Mouse (Mus musculus): ENCODE measurements around the gene Kctd19. TPM values are rescaled to one million over a fixed set of nuclear protein-coding genes. Genes with fewer than 3 reads are reported as not detected.

Gene Kctd19
- total RNA-seq, 1 experiment = 0.18 TPM

GRCm38 (mm10) chr8:105453296-105453695 is 40.0 kb upstream of the Kctd19 start:
- TF ChIP-seq HCFC1 (IDR thresholded peaks at IDR 0.05; ENCODE audit: borderline replicate concordance, insufficient read depth, low read length) = no peak
- TF ChIP-seq ZNF384 (IDR thresholded peaks at IDR 0.05; ENCODE audit: low read depth, low read length) = peak; percentile 96
- H3K27ac ChIP-seq (ENCODE audit: insufficient read depth, low read depth, low read length, poor library complexity, severe bottlenecking) = no peak overlapping the region
- in situ Hi-C loops (cut with MboI; ENCODE audit: low sequenced_read_pairs in 2 of 2, unreplicated experiment in 2 of 2) = no loop called here
- H3K4me1 ChIP-seq (ENCODE audit: control insufficient read depth in 2 of 2, insufficient read depth in 2 of 2, low read length in 2 of 2, poor library complexity in 1 of 2) = peaks cover 0 to 3% of the 10 kb centered on the region in 2 experiments; a peak in 1 of 4 replicates
- H3K36me3 ChIP-seq (ENCODE audit: control insufficient read depth, insufficient read depth, low read length, poor library complexity, severe bottlenecking) = no peaks in the 10 kb centered on the region
- H3K9me3 ChIP-seq (ENCODE audit: control insufficient read depth, insufficient read depth, low read depth, low read length) = no peaks in the 10 kb centered on the region
- no peak overlapping the region for H3K9ac ChIP-seq (ENCODE audit: insufficient read depth, low read depth, low read length, poor library complexity, severe bottlenecking)
- no peak for DNase-seq (ENCODE audit: low read depth, low spot score)
- H3K4me3 ChIP-seq (ENCODE audit: insufficient read depth in 1 of 2, low read depth in 1 of 2, low read length in 2 of 2, poor library complexity in 1 of 2, severe bottlenecking in 1 of 2) = no peak overlapping the region

- Histone ChIP-seq H3K9ac (ENCODE audit: insufficient read depth, low read depth, low read length, poor library complexity, severe bottlenecking) (no peak overlapping the region), H3K4me1 (ENCODE audit: control insufficient read depth in 2 of 2, insufficient read depth in 2 of 2, low read length in 2 of 2, poor library complexity in 1 of 2) (no peaks in the 10 kb centered on the region), H3K9me3 (ENCODE audit: control insufficient read depth, insufficient read depth, low read depth, low read length) (no peaks in the 10 kb centered on the region), H3K36me3 (ENCODE audit: control insufficient read depth, insufficient read depth, low read length, poor library complexity, severe bottlenecking) (no peaks in the 10 kb centered on the region), H3K4me3 (ENCODE audit: insufficient read depth in 1 of 2, low read depth in 1 of 2, low read length in 2 of 2, poor library complexity in 1 of 2, severe bottlenecking in 1 of 2) (no peak overlapping the region), H3K27ac (ENCODE audit: insufficient read depth, low read depth, low read length, poor library complexity, severe bottlenecking) (no peak overlapping the region; the same call in 1 of the 2 replicates)
- in situ Hi-C loops (cut with MboI; ENCODE audit: low sequenced_read_pairs in 2 of 2, unreplicated experiment in 2 of 2) = no loop called here
- no peak for TF ChIP-seq CHD2 (IDR thresholded peaks at IDR 0.05; ENCODE audit: low read depth, low read length)
- DNase-seq (ENCODE audit: low read depth, low spot score) = no peak
These were observed 38.8 kb upstream of the Kctd19 start for GRCm38 (mm10) chr8:105451903-105452603.

GRCm38 (mm10) chr8:105450977-105451376 is 37.7 kb upstream of the Kctd19 start:
- Histone ChIP-seq H3K4me1 (ENCODE audit: control insufficient read depth in 2 of 2, insufficient read depth in 2 of 2, low read length in 2 of 2, poor library complexity in 1 of 2) (no peaks in the 10 kb centered on the region), H3K9ac (ENCODE audit: insufficient read depth, low read depth, low read length, poor library complexity, severe bottlenecking) (no peak overlapping the region), H3K27ac (ENCODE audit: insufficient read depth, low read depth, low read length, poor library complexity, severe bottlenecking) (no peak overlapping the region), H3K9me3 (ENCODE audit: control insufficient read depth, insufficient read depth, low read depth, low read length) (no peaks in the 10 kb centered on the region), H3K4me3 (ENCODE audit: insufficient read depth in 1 of 2, low read depth in 1 of 2, low read length in 2 of 2, poor library complexity in 1 of 2, severe bottlenecking in 1 of 2) (no peak overlapping the region), H3K36me3 (ENCODE audit: control insufficient read depth, insufficient read depth, low read length, poor library complexity, severe bottlenecking) (no peaks in the 10 kb centered on the region)
- DNase-seq (ENCODE audit: low read depth, low spot score) = no peak
- TF ChIP-seq ZNF384 (IDR thresholded peaks at IDR 0.05; ENCODE audit: low read depth, low read length) (no peak), ZC3H11A (IDR thresholded peaks at IDR 0.05; ENCODE audit: borderline replicate concordance, low read depth, low read length) (no peak), MAFK (IDR thresholded peaks at IDR 0.05; ENCODE audit: insufficient read depth, low read depth, low read length) (no peak), CHD2 (IDR thresholded peaks at IDR 0.05; ENCODE audit: low read depth, low read length) (no peak), HCFC1 (IDR thresholded peaks at IDR 0.05; ENCODE audit: borderline replicate concordance, insufficient read depth, low read length) (no peak)
- in situ Hi-C loops (cut with MboI; ENCODE audit: low sequenced_read_pairs in 2 of 2, unreplicated experiment in 2 of 2) = no loop called here

- DNase-seq (ENCODE audit: low read depth, low spot score) = no peak
- H3K9ac ChIP-seq (ENCODE audit: insufficient read depth, low read depth, low read length, poor library complexity, severe bottlenecking) = no peak overlapping the region
- peaks cover 0 to 4% of the 10 kb centered on the region in 2 experiments; a peak in 1 of 4 replicates for H3K4me1 ChIP-seq (ENCODE audit: control insufficient read depth in 2 of 2, insufficient read depth in 2 of 2, low read length in 2 of 2, poor library complexity in 1 of 2)
- no peak overlapping the region for H3K27ac ChIP-seq (ENCODE audit: insufficient read depth, low read depth, low read length, poor library complexity, severe bottlenecking)
- TF ChIP-seq HCFC1 (IDR thresholded peaks at IDR 0.05; ENCODE audit: borderline replicate concordance, insufficient read depth, low read length) = no peak
- no peak for TF ChIP-seq ZNF384 (IDR thresholded peaks at IDR 0.05; ENCODE audit: low read depth, low read length)
- TF ChIP-seq ZC3H11A (IDR thresholded peaks at IDR 0.05; ENCODE audit: borderline replicate concordance, low read depth, low read length) = no peak
- no peak for TF ChIP-seq MAFK (IDR thresholded peaks at IDR 0.05; ENCODE audit: insufficient read depth, low read depth, low read length)
- no peak for TF ChIP-seq CHD2 (IDR thresholded peaks at IDR 0.05; ENCODE audit: low read depth, low read length)
- H3K4me3 ChIP-seq (ENCODE audit: insufficient read depth in 1 of 2, low read depth in 1 of 2, low read length in 2 of 2, poor library complexity in 1 of 2, severe bottlenecking in 1 of 2) = no peak overlapping the region
- in situ Hi-C loops (cut with MboI; ENCODE audit: low sequenced_read_pairs in 2 of 2, unreplicated experiment in 2 of 2) = no loop called here
- H3K9me3 ChIP-seq (ENCODE audit: control insufficient read depth, insufficient read depth, low read depth, low read length) = no peaks in the 10 kb centered on the region
- no peaks in the 10 kb centered on the region for H3K36me3 ChIP-seq (ENCODE audit: control insufficient read depth, insufficient read depth, low read length, poor library complexity, severe bottlenecking)
These were observed 35.3 kb upstream of the Kctd19 start for GRCm38 (mm10) chr8:105448596-105448995.

GRCm38 (mm10) chr8:105448188-105448587 is 34.9 kb upstream of the Kctd19 start:
- H3K27ac ChIP-seq (ENCODE audit: insufficient read depth, low read depth, low read length, poor library complexity, severe bottlenecking) = no peak overlapping the region
- H3K4me1 ChIP-seq (ENCODE audit: control insufficient read depth in 2 of 2, insufficient read depth in 2 of 2, low read length in 2 of 2, poor library complexity in 1 of 2) = peaks cover 0 to 4% of the 10 kb centered on the region in 2 experiments; a peak in 1 of 4 replicates
- no peak for DNase-seq (ENCODE audit: low read depth, low spot score)
- in situ Hi-C loops (cut with MboI; ENCODE audit: low sequenced_read_pairs in 2 of 2, unreplicated experiment in 2 of 2) = no loop called here
- H3K9ac ChIP-seq (ENCODE audit: insufficient read depth, low read depth, low read length, poor library complexity, severe bottlenecking) = no peak overlapping the region
- H3K36me3 ChIP-seq (ENCODE audit: control insufficient read depth, insufficient read depth, low read length, poor library complexity, severe bottlenecking) = no peaks in the 10 kb centered on the region
- no peak overlapping the region for H3K4me3 ChIP-seq (ENCODE audit: insufficient read depth in 1 of 2, low read depth in 1 of 2, low read length in 2 of 2, poor library complexity in 1 of 2, severe bottlenecking in 1 of 2)
- no peaks in the 10 kb centered on the region for H3K9me3 ChIP-seq (ENCODE audit: control insufficient read depth, insufficient read depth, low read depth, low read length)
- TF ChIP-seq CHD2 (IDR thresholded peaks at IDR 0.05; ENCODE audit: low read depth, low read length) (no peak), ZC3H11A (IDR thresholded peaks at IDR 0.05; ENCODE audit: borderline replicate concordance, low read depth, low read length) (no peak), HCFC1 (IDR thresholded peaks at IDR 0.05; ENCODE audit: borderline replicate concordance, insufficient read depth, low read length) (no peak), ZNF384 (IDR thresholded peaks at IDR 0.05; ENCODE audit: low read depth, low read length) (no peak)

All from ES-E14 (cell line).